Mouse (Mus musculus): ENCODE data around the gene Kif2a. TPM values are rescaled to one million over a fixed set of nuclear protein-coding genes. Genes with fewer than 3 reads are reported as not detected.

Gene Kif2a
- total and polyA plus RNA-seq, 3 experiments: 18.0 to 310 (median 135) TPM

GRCm38 (mm10) chr13:107065098-107065855, 43.4 kb upstream of the Kif2a start:
- no peak overlapping the region for H3K9ac ChIP-seq (ENCODE audit: control insufficient read depth, low read depth, low read length, poor library complexity, severe bottlenecking)
- DNase-seq (ENCODE audit: low read depth, low spot score): no peak
- no peaks in the 10 kb centered on the region for H3K79me2 ChIP-seq (ENCODE audit: control insufficient read depth, insufficient read depth, low read length, poor library complexity)
- H3K27me3 ChIP-seq (ENCODE audit: control insufficient read depth in 1 of 2, insufficient read depth in 2 of 2, low read length in 2 of 2): no peaks in the 10 kb centered on the region
- H3K27ac ChIP-seq (ENCODE audit: control insufficient read depth, low read depth, low read length): no peak overlapping the region
- no peak overlapping the region for H3K4me3 ChIP-seq (ENCODE audit: control insufficient read depth in 1 of 2, insufficient read depth in 1 of 2, low read depth in 2 of 2, low read length in 2 of 2)
- peaks cover 0 to 31% of the 10 kb centered on the region in 2 experiments; a peak in 2 of 4 replicates for H3K36me3 ChIP-seq (ENCODE audit: control insufficient read depth in 1 of 2, insufficient read depth in 2 of 2, low read length in 2 of 2)
- peaks cover 14 to 32% of the 10 kb centered on the region in 2 experiments for H3K4me1 ChIP-seq (ENCODE audit: control insufficient read depth in 1 of 2, insufficient read depth in 2 of 2, low read length in 2 of 2)
- no peaks in the 10 kb centered on the region for H3K9me3 ChIP-seq (replicated peaks; ENCODE audit: insufficient read depth, low read length)
- no peak for TF ChIP-seq GABPA (IDR thresholded peaks at IDR 0.05; ENCODE audit: low read depth, low read length)
- no peak for TF ChIP-seq RCOR1 (IDR thresholded peaks at IDR 0.05; ENCODE audit: low read depth, low read length)
- TF ChIP-seq CHD1 (IDR thresholded peaks at IDR 0.05; ENCODE audit: low read depth, low read length): no peak
- TF ChIP-seq MYC (IDR thresholded peaks at IDR 0.05; ENCODE audit: low read depth, low read length): no peak
- no peak for TF ChIP-seq NRF1 (IDR thresholded peaks at IDR 0.05; ENCODE audit: insufficient read depth, low read depth, low read length, poor library complexity, severe bottlenecking)
- no peak for TF ChIP-seq SMC3 (IDR thresholded peaks at IDR 0.05; ENCODE audit: low read depth, low read length)
- TF ChIP-seq GATA1 (IDR thresholded peaks at IDR 0.05; ENCODE audit: low read depth, low read length): no peak

GRCm38 (mm10) chr13:107064263-107064662, 42.3 kb upstream of the Kif2a start:
- peaks cover 0 to 34% of the 10 kb centered on the region in 2 experiments; a peak in 2 of 4 replicates for H3K36me3 ChIP-seq (ENCODE audit: control insufficient read depth in 1 of 2, insufficient read depth in 2 of 2, low read length in 2 of 2)
- peak; percentile 30 for DNase-seq (ENCODE audit: low read depth, low spot score)
- H3K9me3 ChIP-seq (replicated peaks; ENCODE audit: insufficient read depth, low read length): no peaks in the 10 kb centered on the region
- peaks cover 16 to 37% of the 10 kb centered on the region in 2 experiments for H3K4me1 ChIP-seq (ENCODE audit: control insufficient read depth in 1 of 2, insufficient read depth in 2 of 2, low read length in 2 of 2)
- peak overlapping the region; percentile 95 for H3K27ac ChIP-seq (ENCODE audit: control insufficient read depth, low read depth, low read length)
- H3K4me3 ChIP-seq (ENCODE audit: control insufficient read depth in 1 of 2, insufficient read depth in 1 of 2, low read depth in 2 of 2, low read length in 2 of 2): no peak overlapping the region
- no peaks in the 10 kb centered on the region for H3K27me3 ChIP-seq (ENCODE audit: control insufficient read depth in 1 of 2, insufficient read depth in 2 of 2, low read length in 2 of 2)
- TF ChIP-seq ZMIZ1 (IDR thresholded peaks at IDR 0.05; ENCODE audit: low read depth, low read length): no peak
- no peak for TF ChIP-seq ELF1 (IDR thresholded peaks at IDR 0.05; ENCODE audit: low read depth, low read length)
- TF ChIP-seq ZNF384 (IDR thresholded peaks at IDR 0.05; ENCODE audit: low read depth, low read length): no peak
- TF ChIP-seq POLR2A (IDR thresholded peaks at IDR 0.05; ENCODE audit: control insufficient read depth in 1 of 2, insufficient read depth in 1 of 2, low read depth in 1 of 2, low read length in 2 of 2, poor library complexity in 1 of 2): no peak
- no peak for TF ChIP-seq MXI1 (IDR thresholded peaks at IDR 0.05; ENCODE audit: low read depth, low read length)
- H3K9ac ChIP-seq (ENCODE audit: control insufficient read depth, low read depth, low read length, poor library complexity, severe bottlenecking): 0 out of 2 replicates have a peak overlapping the region, but pooled peaks have one; percentile 32
- H3K79me2 ChIP-seq (ENCODE audit: control insufficient read depth, insufficient read depth, low read length, poor library complexity): no peaks in the 10 kb centered on the region

Data from MEL (cell line).